Mouse (Mus musculus) stomach, postnatal 0 days (tissue): ENCODE data around the gene 2310057N15Rik.
"Not testable (repeated sequence)": the region's sequence is repeated elsewhere in the genome, so short reads cannot be mapped to it uniquely, and the experiment has no call there.

ENCODE experiments used
- CTCF ChIP-seq: IDR thresholded peaks from 2 replicates; pipeline ENCODE4 v1.5.1; 2016; ENCODE audit warnings: antibody characterized with exemption, low read depth, mild to moderate bottlenecking, moderate library complexity
- EP300 ChIP-seq: optimal IDR thresholded peaks from 2 replicates; pipeline ENCODE3; 2016; ENCODE audit warnings: antibody characterized with exemption

DNA sequence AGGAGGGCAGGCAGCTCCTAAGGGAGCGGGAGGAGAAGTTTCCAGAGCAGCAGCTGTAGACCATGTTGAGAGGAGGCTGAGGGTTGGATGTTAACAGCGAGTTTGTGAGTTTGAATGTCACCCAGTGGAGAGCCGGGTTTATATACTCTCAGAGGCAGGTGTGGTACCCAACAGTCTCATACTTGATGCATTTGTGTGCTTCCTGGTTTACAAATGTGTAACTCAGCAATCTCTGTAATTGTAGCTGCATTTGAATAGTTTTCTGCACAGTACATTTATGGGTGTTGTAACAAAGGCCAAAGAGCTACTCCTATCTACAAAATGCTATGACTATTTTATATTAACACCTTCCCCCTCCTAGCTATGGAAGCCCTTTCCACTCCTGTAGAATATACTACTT, 22.5 kb downstream of the 2310057N15Rik start, which contains the start of gene Krtap13:
- not testable (repeated sequence) for TF ChIP-seq CTCF, EP300
